Mouse (Mus musculus): ENCODE measurements around the gene Dapk3.

GRCm38 (mm10) chr10:81142551-81142981 is 40.2 kb upstream of the Dapk3 start:
- no peak for TF ChIP-seq POLR2A (IDR thresholded peaks at IDR 0.05; ENCODE audit: low read depth, low read length)
- TF ChIP-seq CTCF (IDR thresholded peaks at IDR 0.05; ENCODE audit: extremely low read depth, insufficient read depth, insufficient read length, insufficient replicate concordance), result no peak
